8 mouse cellular contexts compared by ENCODE assay signal in the genomic region with DNA sequence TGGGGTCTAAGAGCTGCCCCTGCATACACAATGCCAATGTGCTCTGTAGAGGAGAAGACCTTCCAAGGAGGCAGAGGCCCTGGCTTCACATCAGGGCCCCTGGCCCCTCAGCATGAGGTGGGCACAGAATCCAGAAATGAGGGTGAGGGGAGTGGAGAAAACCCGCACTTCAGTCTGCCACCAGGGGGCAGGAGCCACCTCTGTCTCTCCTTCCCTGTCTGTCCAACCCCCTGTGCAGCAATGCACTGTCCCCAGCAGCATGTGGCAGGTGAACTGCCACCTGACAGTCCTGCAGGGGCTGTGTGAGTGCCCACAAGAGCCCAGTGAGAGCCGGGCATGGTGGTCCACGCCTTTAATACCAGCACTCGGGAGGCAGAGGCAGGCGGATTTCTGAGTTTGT. TPM values are rescaled to one million over a fixed set of nuclear protein-coding genes. Genes with fewer than 3 reads are reported as not detected.
A peak's percentile ranks its signal among the peaks of the same experiment; 100 is the strongest.
DNase-seq lines count a peak whose midpoint lies in the region; ATAC-seq and TF ChIP-seq lines count a peak whose summit lies in the region.
"Had no signal": no experiment of that assay in that cellular context is flagged by ENCODE, and none has a peak within 500 bp of the region (broad histone marks: within the 10 kb centered on the region; RNA-seq: fewer than 3 reads in every experiment).

No protein-coding gene starts in this region.

- no peak overlapping the region for H3K9ac ChIP-seq in neural tube, embryonic 11.5 days (ENCODE audit: low read length)
- H3K9ac ChIP-seq: heart, embryonic 13.5 days had no signal

- ATAC-seq in common myeloid progenitor, adult 5-6 weeks (replicated peaks; ENCODE audit: low read depth, poor library complexity, severe bottlenecking) = 0 out of 2 replicates have a peak, but pooled peaks have one; percentile 30
- no peak for ATAC-seq in neural tube, embryonic 11.5 days (ENCODE audit: insufficient read depth, low FRiP score, low TSS enrichment)

- peak; percentile 74 for TF ChIP-seq CTCF in layer of hippocampus, adult 2 months (conservative IDR thresholded peaks at IDR 0.05)
- peak; percentile 71 for TF ChIP-seq CTCF in E14TG2a.4 (conservative IDR thresholded peaks at IDR 0.05; ENCODE audit: low read length)

- H3K4me1 ChIP-seq in E14TG2a.4 (replicated peaks; ENCODE audit: low read depth, low read length) = peaks cover 34% of the 10 kb centered on the region
- H3K4me1 ChIP-seq in neural tube, embryonic 11.5 days (ENCODE audit: control insufficient read depth, insufficient read depth, low read length) = no peaks in the 10 kb centered on the region
- H3K4me1 ChIP-seq: heart, embryonic 13.5 days had no signal

- no peak overlapping the region for H3K27ac ChIP-seq in layer of hippocampus, adult 2 months
- H3K27ac ChIP-seq in neural tube, embryonic 11.5 days (ENCODE audit: low read depth, low read length) = no peak overlapping the region
- H3K27ac ChIP-seq: heart, embryonic 13.5 days had no signal

- WGBS in neural tube, embryonic 11.5 days = 65% methylated on average over 5 of the region's 5 CpGs

- H3K4me2 ChIP-seq in neural tube, embryonic 11.5 days (ENCODE audit: low read depth) = no peak overlapping the region
- H3K4me2 ChIP-seq: heart, embryonic 13.5 days had no signal

- no peak for DNase-seq in layer of hippocampus, adult 2 months (ENCODE audit: low spot score in 2 of 2)
- no peak for DNase-seq in layer of hippocampus, adult 8-10 months (ENCODE audit: low spot score in 2 of 2)
- peak; percentile 31 for DNase-seq in neural tube, embryonic 11.5 days (ENCODE audit: low spot score)
- DNase-seq in frontal cortex, postnatal 25 days (ENCODE audit: low spot score in 2 of 2) = no peak
- DNase-seq in adrenal gland, postnatal 25 days = no peak

- H3K27me3 ChIP-seq in E14TG2a.4 (ENCODE audit: insufficient read depth, low read length) = peaks cover 5% of the 10 kb centered on the region; the same call in 1 of the 2 replicates
- H3K27me3 ChIP-seq in neural tube, embryonic 11.5 days (ENCODE audit: control insufficient read depth, insufficient read depth, low read length) = no peaks in the 10 kb centered on the region
- H3K27me3 ChIP-seq: heart, embryonic 13.5 days had no signal

- H3K9me3 ChIP-seq in E14TG2a.4 (ENCODE audit: low read length) = no peaks in the 10 kb centered on the region
- H3K9me3 ChIP-seq in neural tube, embryonic 11.5 days (ENCODE audit: control insufficient read depth, low read length) = no peaks in the 10 kb centered on the region
- H3K9me3 ChIP-seq: heart, embryonic 13.5 days had no signal

- H3K4me3 ChIP-seq in layer of hippocampus, adult 2 months = no peak overlapping the region
- no peak overlapping the region for H3K4me3 ChIP-seq in E14TG2a.4 (replicated peaks; ENCODE audit: low read length)
- H3K4me3 ChIP-seq in neural tube, embryonic 11.5 days (ENCODE audit: low read depth, low read length) = no peak overlapping the region
- H3K4me3 ChIP-seq: heart, embryonic 13.5 days had no signal

- peaks cover 50% of the 10 kb centered on the region for H3K36me3 ChIP-seq in E14TG2a.4 (ENCODE audit: insufficient read depth, low read length)
- no peaks in the 10 kb centered on the region for H3K36me3 ChIP-seq in neural tube, embryonic 11.5 days (ENCODE audit: control insufficient read depth, insufficient read depth, low read length)

RNA-seq across cellular contexts. Expression of a gene that starts 14.1 kb away (rescaled TPM):
- 10 to 100 TPM; 29.9 to 34.9 TPM for total RNA-seq in layer of hippocampus, adult 2 months (2021)
- total RNA-seq in layer of hippocampus, adult 8-10 months (2022) = 10 to 100 TPM; 28.4 to 47.8 (median 36.8) TPM
- total RNA-seq in common myeloid progenitor, adult 5-6 weeks (2017) = 41.8 and 47.5 TPM in 2 replicates
- 111 and 120 TPM in 2 replicates for polyA plus RNA-seq in neural tube, embryonic 11.5 days (2014; fragmentation: Nextera tagmentation; extraction: Ambion mirVana)
- total RNA-seq in adrenal gland, postnatal 25 days (2021) = 257 and 265 TPM in 2 replicates

RNA-seq across cellular contexts. Expression of a gene that starts 25.2 kb away (rescaled TPM):
- 10 to 100 TPM; 95.6 to 96.1 TPM for total RNA-seq in layer of hippocampus, adult 2 months (2021)
- 100 to 1,000 TPM in 2 of 4 experiments, 10 to 100 TPM in 2; 94.9 to 110 (median 101) TPM for total RNA-seq in layer of hippocampus, adult 8-10 months (2022)
- 12.3 and 16.7 TPM in 2 replicates for total RNA-seq in common myeloid progenitor, adult 5-6 weeks (2017)
- polyA plus RNA-seq in neural tube, embryonic 11.5 days (2014; fragmentation: Nextera tagmentation; extraction: Ambion mirVana) = 6.9 and 7.4 TPM in 2 replicates
- 23.2 and 24.1 TPM in 2 replicates for total RNA-seq in adrenal gland, postnatal 25 days (2021)

RNA-seq across cellular contexts. Expression of a gene that starts 26.7 kb away (rescaled TPM):
- total RNA-seq in layer of hippocampus, adult 2 months (2021) = 100 to 1,000 TPM; 352 to 358 TPM
- total RNA-seq in layer of hippocampus, adult 8-10 months (2022) = 100 to 1,000 TPM; 323 to 359 (median 334) TPM
- total RNA-seq in common myeloid progenitor, adult 5-6 weeks (2017) = 393 and 414 TPM in 2 replicates
- 257 and 278 TPM in 2 replicates for polyA plus RNA-seq in neural tube, embryonic 11.5 days (2014; fragmentation: Nextera tagmentation; extraction: Ambion mirVana)
- 228 and 255 TPM in 2 replicates for total RNA-seq in adrenal gland, postnatal 25 days (2021)
